Mouse (Mus musculus): ENCODE measurements around the gene Gm5617. TPM values are rescaled to one million over a fixed set of nuclear protein-coding genes. Genes with fewer than 3 reads are reported as not detected.
"Not testable (repeated sequence)": the region's sequence is repeated elsewhere in the genome, so short reads cannot be mapped to it uniquely, and the experiment has no call there.

Gene Gm5617
- polyA plus RNA-seq (2016; fragmentation: Nextera tagmentation; extraction: Ambion mirVana), result 37.4 and 39.9 TPM in 2 replicates

DNA sequence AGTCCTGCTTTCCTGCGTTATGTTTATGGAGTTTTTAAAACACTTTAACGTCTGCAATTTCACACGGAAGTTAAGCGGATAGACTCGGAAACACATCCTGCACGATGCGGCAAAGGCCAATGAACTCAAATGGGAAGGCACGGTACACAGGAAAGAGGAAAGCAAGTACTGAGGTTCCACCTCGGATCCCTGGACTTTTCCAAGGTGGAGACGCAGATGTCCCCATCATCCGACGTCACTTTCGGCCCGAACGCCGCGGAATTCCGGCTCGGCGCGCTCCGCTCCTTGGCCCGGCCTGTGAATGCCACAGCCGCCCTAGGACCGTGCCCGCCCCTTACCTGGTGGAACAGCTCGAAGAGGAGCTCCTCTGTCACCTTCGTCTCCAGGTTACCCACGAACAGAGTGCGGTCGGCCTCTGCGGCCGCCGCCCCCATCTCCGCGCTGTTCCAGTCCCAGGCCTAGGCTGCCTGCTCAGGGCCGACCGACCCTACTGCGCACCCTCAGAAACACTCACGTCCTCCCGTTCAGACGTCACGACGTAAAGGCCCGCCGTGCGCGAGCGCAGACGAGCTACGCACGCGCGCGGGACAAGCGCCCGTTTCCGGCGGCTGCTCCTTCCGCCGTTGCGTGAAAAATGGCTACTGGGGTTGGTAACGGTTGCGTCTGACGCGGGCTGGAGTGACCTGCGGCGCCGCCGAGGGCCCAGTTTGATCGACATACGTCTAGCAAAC is at the start of gene Gm5617, which contains the start of gene Rbm7:
TSS of gene Gm5617 (plus strand) at position 626 of the 731 bp plus-strand sequence.
TSS of gene Rbm7 (minus strand) at position 483 of the 731 bp plus-strand sequence.
- ATAC-seq (ENCODE audit: insufficient number of reproducible peaks, insufficient read depth, low FRiP score, low TSS enrichment, low read depth), result peak; percentile 99
- under 1% methylated on average over 72 of the region's 72 CpGs for WGBS
- peak within 1 kb of the TSS; percentile 93 for H3K9ac ChIP-seq (replicated peaks)
- peak within 1 kb of the TSS; percentile 83 for H3K4me2 ChIP-seq
- peak within 1 kb of the TSS; percentile 83 for H3K4me3 ChIP-seq (replicated peaks)
- peak within 1 kb of the TSS; percentile 89 for H3K27ac ChIP-seq
- H3K4me1 ChIP-seq (replicated peaks), result peaks cover 14% of the 10 kb centered on the region
- H3K36me3 ChIP-seq, result peaks cover 32% of the 10 kb centered on the region
- H3K27me3 ChIP-seq, result 0 out of 2 replicates have a peak, but pooled peaks cover 3% of the 10 kb centered on the region
- 0 out of 2 replicates have a peak, but pooled peaks cover 3% of the 10 kb centered on the region for H3K9me3 ChIP-seq

DNA sequence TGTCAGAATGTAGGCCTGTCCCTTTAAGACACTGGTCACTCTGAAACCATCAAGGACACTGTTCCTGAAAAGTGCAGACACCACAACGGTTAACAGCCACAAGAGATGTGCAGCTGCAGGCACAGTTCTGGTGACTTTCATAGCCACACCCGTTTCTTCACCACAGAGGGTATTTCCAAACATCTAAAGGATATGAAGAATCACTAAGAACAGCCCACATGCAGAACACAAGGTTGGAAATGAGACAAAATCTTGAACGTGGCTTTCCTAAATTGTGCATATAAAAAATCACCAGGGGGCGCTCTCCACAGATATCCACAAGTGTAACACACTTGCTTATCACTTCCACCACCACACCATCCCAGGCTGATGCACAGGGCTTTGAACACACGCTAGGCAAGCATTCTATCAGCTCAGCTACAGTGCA is 47.4 kb upstream of the Gm5617 start:
- Histone ChIP-seq H3K9me3 (no peaks in the 10 kb centered on the region), H3K9ac (replicated peaks) (no peak overlapping the region), H3K27ac (no peak overlapping the region), H3K4me1 (replicated peaks) (no peaks in the 10 kb centered on the region), H3K4me2 (no peak overlapping the region), H3K27me3 (no peaks in the 10 kb centered on the region), H3K4me3 (replicated peaks) (no peak overlapping the region), H3K36me3 (no peaks in the 10 kb centered on the region)
- WGBS, result 39% methylated on average over 5 of the region's 5 CpGs
- no peak for ATAC-seq (ENCODE audit: insufficient number of reproducible peaks, insufficient read depth, low FRiP score, low TSS enrichment, low read depth)

DNA sequence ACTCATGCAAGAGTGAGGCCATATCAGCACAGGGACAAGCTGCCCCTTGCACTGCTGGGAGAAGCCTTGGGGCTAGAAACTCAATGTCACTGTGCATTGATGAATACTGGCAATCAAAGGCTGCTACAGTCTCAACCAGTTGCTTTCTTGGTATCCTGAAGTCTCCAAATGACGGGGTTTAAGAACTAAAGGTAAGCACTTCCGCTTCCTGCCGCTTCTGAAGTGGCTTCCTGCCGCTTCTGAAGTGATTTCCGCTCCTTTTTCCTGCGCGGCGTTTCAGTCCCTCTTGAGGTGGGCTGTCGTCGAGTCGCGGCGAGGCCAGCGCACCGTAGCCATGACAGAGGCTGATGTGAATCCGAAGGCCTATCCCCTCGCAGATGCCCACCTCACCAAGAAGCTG is 45.2 kb upstream of the Gm5617 start:
- Histone ChIP-seq H3K27me3 (no peaks in the 10 kb centered on the region), H3K4me3 (replicated peaks) (no peak overlapping the region), H3K4me2 (no peak overlapping the region), H3K9ac (replicated peaks) (no peak overlapping the region), H3K27ac (no peak overlapping the region), H3K4me1 (replicated peaks) (no peaks in the 10 kb centered on the region), H3K36me3 (no peaks in the 10 kb centered on the region), H3K9me3 (no peaks in the 10 kb centered on the region)
- 87% methylated on average over 17 of the region's 17 CpGs for WGBS
- ATAC-seq (ENCODE audit: insufficient number of reproducible peaks, insufficient read depth, low FRiP score, low TSS enrichment, low read depth), result no peak

DNA sequence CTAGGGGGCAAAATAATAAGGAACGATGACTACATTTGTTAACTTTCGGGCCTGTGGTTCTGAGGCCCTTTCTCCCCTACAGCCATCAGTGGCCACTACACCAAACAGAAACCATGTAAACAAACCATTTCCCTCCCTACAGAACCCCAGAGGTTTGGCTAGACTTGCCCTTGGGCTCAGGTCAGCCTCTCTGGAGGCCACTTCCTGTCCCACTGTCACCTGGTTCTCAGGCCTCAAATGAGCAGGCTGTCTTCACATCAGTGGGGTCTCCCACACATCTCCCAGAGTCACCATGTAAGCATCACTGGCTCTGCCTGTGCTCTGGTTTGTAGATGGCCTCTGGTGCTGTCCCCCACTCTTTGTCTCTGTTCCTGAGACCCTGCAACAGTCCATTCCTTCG is 39.3 kb upstream of the Gm5617 start:
- Histone ChIP-seq H3K4me3 (replicated peaks) (no peak overlapping the region), H3K9ac (replicated peaks) (no peak overlapping the region), H3K4me1 (replicated peaks) (no peaks in the 10 kb centered on the region), H3K36me3 (no peaks in the 10 kb centered on the region), H3K9me3 (no peaks in the 10 kb centered on the region), H3K27me3 (no peaks in the 10 kb centered on the region), H3K27ac (no peak overlapping the region), H3K4me2 (no peak overlapping the region)
- no peak for ATAC-seq (ENCODE audit: insufficient number of reproducible peaks, insufficient read depth, low FRiP score, low TSS enrichment, low read depth)
- WGBS, result 87% methylated on average over 3 of the region's 3 CpGs

DNA sequence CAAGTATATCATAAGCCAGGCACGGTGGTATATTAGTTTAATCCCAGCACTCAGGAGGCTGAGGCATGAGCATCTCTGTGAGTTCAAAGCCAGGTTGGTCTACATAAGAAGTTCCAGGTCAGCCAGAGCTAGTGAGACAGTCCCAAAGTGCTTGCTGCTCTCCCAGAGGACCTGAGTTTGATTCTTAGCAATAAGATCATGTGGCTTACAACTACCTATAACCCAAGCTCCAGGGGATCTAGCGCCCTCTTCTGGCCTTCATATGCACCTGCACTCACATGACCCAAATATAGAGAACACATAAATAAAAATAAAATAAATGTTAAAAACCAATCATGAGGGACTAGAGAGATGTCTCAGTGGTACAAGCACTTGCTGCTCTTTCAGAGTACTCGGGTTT is 36.4 kb upstream of the Gm5617 start:
- Histone ChIP-seq H3K4me2 (no peak overlapping the region), H3K36me3 (no peaks in the 10 kb centered on the region), H3K27ac (no peak overlapping the region), H3K4me3 (replicated peaks) (no peak overlapping the region), H3K4me1 (replicated peaks) (no peaks in the 10 kb centered on the region), H3K9me3 (no peaks in the 10 kb centered on the region), H3K27me3 (no peaks in the 10 kb centered on the region), H3K9ac (replicated peaks) (no peak overlapping the region)
- 66% methylated on average over 3 of the region's 3 CpGs for WGBS
- ATAC-seq (ENCODE audit: insufficient number of reproducible peaks, insufficient read depth, low FRiP score, low TSS enrichment, low read depth), result no peak

DNA sequence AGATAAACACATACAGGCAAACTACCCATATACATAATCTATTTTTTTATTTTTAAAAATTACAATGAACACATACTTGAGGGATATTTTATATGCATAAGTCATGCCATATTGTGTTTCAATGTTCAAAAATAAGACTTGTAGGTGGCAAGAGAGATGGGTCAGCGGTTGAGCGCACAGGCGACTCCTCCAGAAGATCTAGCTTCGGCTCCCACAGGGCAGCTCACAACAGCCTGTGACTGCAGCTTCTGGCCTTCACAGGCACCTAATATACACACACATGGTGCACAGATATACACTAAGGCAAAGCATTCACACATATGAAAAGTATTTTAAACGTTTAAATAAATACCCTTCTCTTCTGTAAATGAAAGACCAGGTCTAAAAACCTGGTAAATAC is 35.9 kb upstream of the Gm5617 start:
- no peak for ATAC-seq (ENCODE audit: insufficient number of reproducible peaks, insufficient read depth, low FRiP score, low TSS enrichment, low read depth)
- no peaks in the 10 kb centered on the region for H3K36me3 ChIP-seq
- no peaks in the 10 kb centered on the region for H3K27me3 ChIP-seq
- no peak overlapping the region for H3K27ac ChIP-seq
- no peak overlapping the region for H3K9ac ChIP-seq (replicated peaks)
- no peaks in the 10 kb centered on the region for H3K4me1 ChIP-seq (replicated peaks)
- 87% methylated on average over 5 of the region's 5 CpGs for WGBS
- no peak overlapping the region for H3K4me3 ChIP-seq (replicated peaks)
- H3K9me3 ChIP-seq, result no peaks in the 10 kb centered on the region
- H3K4me2 ChIP-seq, result no peak overlapping the region

DNA sequence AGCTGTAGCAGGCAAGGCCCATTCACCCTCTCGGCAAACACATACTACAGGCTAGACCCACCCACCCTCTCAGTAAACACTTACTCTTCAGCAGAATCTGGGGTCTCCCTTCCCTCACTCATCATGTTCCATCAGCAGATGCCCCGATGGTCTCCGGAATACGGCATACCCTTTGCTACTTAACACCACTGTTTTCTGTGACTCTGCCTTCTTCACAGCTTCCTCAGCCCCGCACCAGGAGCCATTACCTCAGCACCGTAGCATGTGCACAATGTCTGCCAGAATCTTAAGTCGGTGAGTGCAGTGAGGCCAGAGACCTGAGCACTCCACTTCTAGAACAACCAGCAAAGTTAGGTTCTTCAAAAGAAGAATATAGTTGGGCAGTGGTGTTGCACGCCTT is 34.5 kb upstream of the Gm5617 start:
- no peak for ATAC-seq (ENCODE audit: insufficient number of reproducible peaks, insufficient read depth, low FRiP score, low TSS enrichment, low read depth)
- H3K4me1 ChIP-seq (replicated peaks), result no peaks in the 10 kb centered on the region
- WGBS, result 89% methylated on average over 8 of the region's 8 CpGs
- H3K36me3 ChIP-seq, result peaks cover 7% of the 10 kb centered on the region; the same call in 1 of the 2 replicates
- H3K4me3 ChIP-seq (replicated peaks), result no peak overlapping the region
- H3K4me2 ChIP-seq, result no peak overlapping the region
- no peak overlapping the region for H3K27ac ChIP-seq
- no peak overlapping the region for H3K9ac ChIP-seq (replicated peaks)
- H3K27me3 ChIP-seq, result no peaks in the 10 kb centered on the region
- 0 out of 2 replicates have a peak, but pooled peaks cover 4% of the 10 kb centered on the region for H3K9me3 ChIP-seq

DNA sequence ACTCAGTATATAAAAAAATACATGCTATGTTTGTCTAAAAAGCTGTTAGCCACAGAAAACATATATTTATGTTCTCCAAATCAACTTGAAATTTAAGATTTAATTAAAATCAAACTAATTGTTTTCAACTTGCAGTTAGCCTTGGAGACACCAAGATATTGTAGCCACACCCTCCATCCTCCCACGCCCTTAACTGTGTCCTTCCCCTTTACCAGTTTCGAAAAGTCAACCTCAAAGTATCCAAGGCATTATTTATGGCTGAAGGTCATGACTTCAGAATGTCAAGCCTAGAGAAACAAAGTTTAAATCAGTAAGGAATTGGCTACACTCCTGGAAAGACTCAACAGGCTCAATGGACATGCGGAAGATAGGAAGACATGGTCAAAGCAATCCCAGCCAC is 33.7 kb upstream of the Gm5617 start:
- no peak overlapping the region for H3K27ac ChIP-seq
- H3K9ac ChIP-seq (replicated peaks), result no peak overlapping the region
- no peak overlapping the region for H3K4me3 ChIP-seq (replicated peaks)
- ATAC-seq (ENCODE audit: insufficient number of reproducible peaks, insufficient read depth, low FRiP score, low TSS enrichment, low read depth), result no peak
- H3K4me2 ChIP-seq, result no peak overlapping the region
- H3K4me1 ChIP-seq (replicated peaks), result no peaks in the 10 kb centered on the region
- no peaks in the 10 kb centered on the region for H3K27me3 ChIP-seq
- H3K36me3 ChIP-seq, result peaks cover 12% of the 10 kb centered on the region; the same call in 1 of the 2 replicates
- 0 out of 2 replicates have a peak, but pooled peaks cover 4% of the 10 kb centered on the region for H3K9me3 ChIP-seq
- WGBS, result 84% methylated on average over 3 of the region's 3 CpGs

DNA sequence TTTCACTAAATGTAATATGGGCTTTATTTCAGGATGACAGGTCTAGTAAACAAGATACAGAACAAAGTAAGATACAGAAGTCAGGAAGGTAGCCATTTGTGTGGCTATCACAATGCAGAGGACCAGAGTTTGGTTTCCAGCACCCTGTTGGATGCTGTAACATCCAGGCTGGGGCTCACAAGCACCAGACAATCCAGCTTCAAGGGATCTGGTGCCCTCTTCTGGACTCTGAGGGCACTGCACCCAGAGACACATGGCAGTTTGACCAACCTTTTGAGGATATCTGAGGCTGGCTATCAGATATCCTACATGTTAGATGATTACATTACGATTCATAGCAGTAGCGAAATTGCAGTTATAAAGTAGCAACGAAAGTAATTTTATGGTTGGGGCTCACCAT is 29.6 kb upstream of the Gm5617 start:
- Histone ChIP-seq H3K4me3 (replicated peaks) (no peak overlapping the region), H3K9me3 (peaks cover 9% of the 10 kb centered on the region; the same call in 1 of the 2 replicates), H3K4me2 (no peak overlapping the region), H3K27ac (no peak overlapping the region), H3K4me1 (replicated peaks) (no peaks in the 10 kb centered on the region), H3K36me3 (peaks cover 37% of the 10 kb centered on the region), H3K9ac (replicated peaks) (no peak overlapping the region), H3K27me3 (no peaks in the 10 kb centered on the region)
- 94% methylated on average over 3 of the region's 3 CpGs for WGBS
- ATAC-seq (ENCODE audit: insufficient number of reproducible peaks, insufficient read depth, low FRiP score, low TSS enrichment, low read depth), result no peak

DNA sequence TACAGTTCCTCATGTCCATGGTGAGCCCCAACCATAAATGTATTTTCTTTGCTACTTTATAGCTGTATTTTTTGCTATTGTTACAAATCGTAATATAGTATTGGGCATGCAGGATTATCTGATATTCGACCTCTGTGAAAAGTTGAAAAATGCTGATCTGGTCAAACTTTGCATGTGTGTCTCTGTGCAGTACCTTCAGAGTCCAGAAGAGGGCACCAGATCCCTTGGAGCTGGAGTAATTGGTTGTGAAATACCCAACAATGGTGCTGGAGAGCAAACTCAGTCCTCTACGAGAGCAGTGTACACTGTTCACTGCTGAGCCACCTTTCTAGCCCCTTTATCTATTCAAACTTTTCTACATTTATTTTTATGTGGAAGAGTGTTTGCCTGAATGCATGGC is 28.4 kb upstream of the Gm5617 start:
- Histone ChIP-seq H3K27ac (no peak overlapping the region), H3K4me3 (replicated peaks) (no peak overlapping the region), H3K4me2 (no peak overlapping the region), H3K27me3 (no peaks in the 10 kb centered on the region), H3K9ac (replicated peaks) (no peak overlapping the region), H3K36me3 (peaks cover 48% of the 10 kb centered on the region), H3K9me3 (peaks cover 9% of the 10 kb centered on the region; the same call in 1 of the 2 replicates), H3K4me1 (replicated peaks) (no peaks in the 10 kb centered on the region)
- ATAC-seq (ENCODE audit: insufficient number of reproducible peaks, insufficient read depth, low FRiP score, low TSS enrichment, low read depth), result no peak
- 68% methylated on average over 3 of the region's 3 CpGs for WGBS

DNA sequence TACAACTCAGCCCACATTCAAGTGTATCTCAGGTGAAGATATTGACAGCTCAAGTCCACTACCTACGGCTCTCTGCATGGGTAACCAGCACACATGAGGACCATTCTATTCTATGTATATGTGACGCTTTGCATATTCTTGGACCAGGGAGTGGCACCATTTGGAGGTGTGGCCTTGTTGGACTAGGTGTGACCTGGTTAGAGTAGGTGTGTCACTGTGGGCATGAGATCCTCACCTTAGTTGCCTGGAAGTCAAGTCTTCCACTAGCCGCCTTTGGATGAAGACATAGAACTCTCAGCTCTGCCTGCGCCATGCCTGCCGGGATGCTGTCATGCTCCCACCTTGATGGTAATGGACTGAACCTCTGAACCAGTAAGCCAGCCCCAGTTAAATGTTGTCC is 27.8 kb upstream of the Gm5617 start:
- not testable (repeated sequence) for H3K4me1 ChIP-seq (replicated peaks); H3K27ac ChIP-seq; ATAC-seq (ENCODE audit: insufficient number of reproducible peaks, insufficient read depth, low FRiP score, low TSS enrichment, low read depth); H3K4me3 ChIP-seq (replicated peaks); H3K27me3 ChIP-seq; H3K9ac ChIP-seq (replicated peaks); H3K9me3 ChIP-seq; H3K4me2 ChIP-seq
- peaks cover 54% of the 10 kb centered on the region for H3K36me3 ChIP-seq
- 98% methylated on average over 5 of the region's 5 CpGs for WGBS

All from limb, embryonic 12.5 days (tissue).